Mouse (Mus musculus) layer of hippocampus, adult 8-10 months (tissue): ENCODE measurements around the gene Shisa8. TPM values are rescaled to one million over a fixed set of nuclear protein-coding genes. Genes with fewer than 3 reads are reported as not detected.
A peak's percentile ranks its signal among the peaks of the same experiment; 100 is the strongest.

Experiments
- DNase-seq, 2 experiments: peaks; one replicate each; pipeline ENCODE4 v3.0.0; 2022; ENCODE audit warnings: low spot score in 2 of 2
- total RNA-seq, 4 experiments: library from RNA; stranded (reverse); gene quantifications; 2 replicates each; pipeline ENCODE4 v1.2.4; 2022

The Shisa8 gene
- total RNA-seq, 4 experiments from 2014 or later: 1.6 to 3.5 (median 2.0) TPM

- DNase-seq: no peak
Measured at GRCm38 (mm10) chr15:82182311-82182710, 30.3 kb downstream of the Shisa8 start.

GRCm38 (mm10) chr15:82181131-82181530 is 31.5 kb downstream of the Shisa8 start:
- no peak for DNase-seq

GRCm38 (mm10) chr15:82177743-82178290 is 34.8 kb downstream of the Shisa8 start:
- no peak for DNase-seq

- no peak for DNase-seq
Measured at GRCm38 (mm10) chr15:82175091-82175490, 37.5 kb downstream of the Shisa8 start.

GRCm38 (mm10) chr15:82172648-82173047 is 40.0 kb downstream of the Shisa8 start:
- no peak for DNase-seq

GRCm38 (mm10) chr15:82170437-82171377 is 41.9 kb downstream of the Shisa8 start:
- no peak for DNase-seq

GRCm38 (mm10) chr15:82169671-82170070 is 42.9 kb downstream of the Shisa8 start:
- DNase-seq: no peak

GRCm38 (mm10) chr15:82167201-82168168 is 45.1 kb downstream of the Shisa8 start:
- DNase-seq: no peak

GRCm38 (mm10) chr15:82166240-82167100 is 46.1 kb downstream of the Shisa8 start:
- DNase-seq: no peak

GRCm38 (mm10) chr15:82165332-82166239 is 47.0 kb downstream of the Shisa8 start:
- DNase-seq: peak; percentile 56 to 84

- no peak for DNase-seq
Measured at GRCm38 (mm10) chr15:82164496-82164895, 48.1 kb downstream of the Shisa8 start.

- no peak for DNase-seq
Measured at GRCm38 (mm10) chr15:82164061-82164399, 48.6 kb downstream of the Shisa8 start.

- DNase-seq: no peak
Measured at GRCm38 (mm10) chr15:82163356-82164060, 49.1 kb downstream of the Shisa8 start.

- DNase-seq: no peak
Measured at GRCm38 (mm10) chr15:82161965-82162600, 50.5 kb downstream of the Shisa8 start.

- no peak for DNase-seq
Measured at GRCm38 (mm10) chr15:82160731-82161640, 51.6 kb downstream of the Shisa8 start.

GRCm38 (mm10) chr15:82159471-82159870 is 53.1 kb downstream of the Shisa8 start:
- DNase-seq: no peak

- no peak for DNase-seq
Measured at GRCm38 (mm10) chr15:82158243-82159035, 54.2 kb downstream of the Shisa8 start.
